Mouse (Mus musculus) embryonic facial prominence, embryonic 13.5 days (tissue): Measurements from ENCODE around the gene Nr2f2. TPM values are rescaled to one million over a fixed set of nuclear protein-coding genes. Genes with fewer than 3 reads are reported as not detected.

Source experiments
- ATAC-seq: fragments of 200-750 bp; cut with Nextera tagmentation; 2 replicates; pipeline ENCODE4 v1.8.0; 2017; ENCODE audit warnings: low read depth; ENCODE audit not compliant: insufficient number of reproducible peaks, insufficient read depth, low FRiP score, low TSS enrichment
- H3K27ac ChIP-seq: fragments of 300-500 bp; sonication (generic); 2 replicates; pipeline ENCODE4 v1.5.1; 2015; ENCODE audit warnings: moderate library complexity, mild to moderate bottlenecking, inconsistent platforms
- H3K27me3 ChIP-seq: fragments of 300-500 bp; sonication (generic); 2 replicates; pipeline ENCODE4 v1.6.1; 2015; ENCODE audit warnings: mild to moderate bottlenecking, inconsistent platforms
- H3K36me3 ChIP-seq: fragments of 300-500 bp; sonication (generic); 2 replicates; pipeline ENCODE4 v1.6.1; 2015; ENCODE audit warnings: mild to moderate bottlenecking, inconsistent platforms
- H3K4me1 ChIP-seq: fragments of 300-500 bp; sonication (generic); 2 replicates; pipeline ENCODE4 v1.6.1; 2015; ENCODE audit warnings: inconsistent platforms
- H3K4me2 ChIP-seq: fragments of 300-500 bp; sonication (generic); 2 replicates; pipeline ENCODE4 v1.6.1; 2015; ENCODE audit warnings: moderate library complexity, mild to moderate bottlenecking, inconsistent platforms
- H3K4me3 ChIP-seq: fragments of 300-500 bp; sonication (generic); 2 replicates; pipeline ENCODE4 v1.5.1; 2015; ENCODE audit warnings: mild to moderate bottlenecking, inconsistent platforms
- H3K9ac ChIP-seq: fragments of 300-500 bp; sonication (generic); 2 replicates; pipeline ENCODE4 v1.6.1; 2015; ENCODE audit warnings: mild to moderate bottlenecking, inconsistent platforms
- H3K9me3 ChIP-seq: fragments of 300-500 bp; sonication (generic); 2 replicates; pipeline ENCODE4 v1.6.1; 2016; ENCODE audit warnings: inconsistent platforms
- WGBS: fragments of 180-500 bp; shearing (Covaris S2); methylation state at CpG from one replicate; pipeline ENCODE4 v1.1.7; 2015; ENCODE audit warnings: mixed read lengths; 5-methylcytosine and 5-hydroxymethylcytosine counted together
- polyA plus RNA-seq: library from polyadenylated mRNA; unstranded; fragments of >200 nt; fragmentation: Nextera tagmentation; extraction: Ambion mirVana; gene quantifications from 2 replicates; pipeline ENCODE4 v1.2.1, GENCODE M21; 2015

Gene Nr2f2
- polyA plus RNA-seq, 1 experiment from 2014 or later, result 42.9 TPM

GRCm38 (mm10) chr7:70356691-70357515 is 9.6 kb downstream of the Nr2f2 start:
- Histone ChIP-seq H3K4me1 (peaks cover 25% of the 10 kb centered on the region), H3K27me3 (peaks cover 61% of the 10 kb centered on the region), H3K9ac (peak overlapping the region; percentile 91), H3K36me3 (no peaks in the 10 kb centered on the region), H3K4me2 (peak overlapping the region; percentile 82), H3K27ac (peak overlapping the region; percentile 97), H3K4me3 (peak overlapping the region; percentile 71), H3K9me3 (no peaks in the 10 kb centered on the region)
- WGBS, result 32% methylated on average over 3 of the region's 3 CpGs
- ATAC-seq, result no peak

- H3K27me3 ChIP-seq, result peaks cover 61% of the 10 kb centered on the region
- H3K36me3 ChIP-seq, result no peaks in the 10 kb centered on the region
- H3K9ac ChIP-seq, result peak overlapping the region; percentile 91; the same call in 1 of the 2 replicates
- peak overlapping the region; percentile 71 for H3K4me3 ChIP-seq
- H3K4me1 ChIP-seq, result peaks cover 25% of the 10 kb centered on the region; the same call in 1 of the 2 replicates
- peak overlapping the region; percentile 44; the same call in 1 of the 2 replicates for H3K27ac ChIP-seq
- WGBS, result 29% methylated on average over 5 of the region's 5 CpGs
- H3K4me2 ChIP-seq, result peak overlapping the region; percentile 82
- no peak for ATAC-seq
- no peaks in the 10 kb centered on the region for H3K9me3 ChIP-seq
Observed at GRCm38 (mm10) chr7:70355691-70356568, 10.6 kb downstream of the Nr2f2 start.

GRCm38 (mm10) chr7:70355357-70355620 is 11.2 kb downstream of the Nr2f2 start:
- H3K27me3 ChIP-seq, result peaks cover 64% of the 10 kb centered on the region
- peak overlapping the region; percentile 82 for H3K4me2 ChIP-seq
- no peak for ATAC-seq
- WGBS, result 34% methylated on average over 2 of the region's 2 CpGs
- H3K9me3 ChIP-seq, result no peaks in the 10 kb centered on the region
- H3K4me1 ChIP-seq, result peaks cover 28% of the 10 kb centered on the region
- no peaks in the 10 kb centered on the region for H3K36me3 ChIP-seq
- peak overlapping the region; percentile 31 for H3K4me3 ChIP-seq
- no peak overlapping the region for H3K27ac ChIP-seq
- H3K9ac ChIP-seq, result peak overlapping the region; percentile 57; the same call in 1 of the 2 replicates

DNA sequence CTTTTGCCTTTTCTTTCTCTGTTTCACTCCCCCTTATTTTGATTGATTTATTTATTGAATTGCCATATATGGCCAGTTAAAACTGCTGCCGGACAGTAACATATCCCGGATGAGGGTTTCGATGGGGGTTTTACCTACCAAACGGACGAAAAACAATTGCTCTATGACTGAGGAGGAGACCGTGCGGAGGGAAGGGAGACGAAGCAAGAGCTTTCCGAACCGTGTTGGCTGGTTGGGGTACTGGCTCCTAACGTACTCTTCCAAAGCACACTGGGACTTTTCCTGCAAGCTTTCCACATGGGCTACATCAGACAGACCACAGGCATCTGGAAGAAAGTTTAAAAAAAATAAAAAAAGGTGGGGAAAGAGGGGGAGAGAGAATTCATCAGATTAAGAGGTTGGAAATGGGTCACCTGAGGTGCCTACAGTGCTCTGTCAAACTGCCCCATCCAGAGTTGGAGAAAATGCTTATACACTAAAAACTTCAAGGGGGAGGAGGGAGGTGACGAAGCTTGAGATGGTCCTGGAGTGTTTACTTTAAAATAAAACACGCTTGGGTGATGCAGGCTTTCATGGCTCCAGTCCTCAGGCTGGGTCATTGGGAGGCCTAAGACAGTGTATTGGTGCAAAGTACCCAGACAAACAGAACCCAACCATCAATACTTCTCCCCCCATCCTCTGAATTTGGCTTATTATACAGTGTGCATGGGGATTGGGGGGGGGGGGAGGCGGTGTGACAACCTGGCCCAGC is 11.8 kb downstream of the Nr2f2 start:
- ATAC-seq, result no peak
- Histone ChIP-seq H3K36me3 (no peaks in the 10 kb centered on the region), H3K4me3 (peak overlapping the region; percentile 31), H3K4me1 (peaks cover 33% of the 10 kb centered on the region), H3K27ac (no peak overlapping the region), H3K4me2 (peak overlapping the region; percentile 82), H3K27me3 (peaks cover 65% of the 10 kb centered on the region), H3K9me3 (no peaks in the 10 kb centered on the region), H3K9ac (peak overlapping the region; percentile 57; the same call in 1 of the 2 replicates)
- 19% methylated on average over 14 of the region's 14 CpGs for WGBS

- Histone ChIP-seq H3K27me3 (peaks cover 65% of the 10 kb centered on the region), H3K27ac (0 out of 2 replicates have a peak overlapping the region, but pooled peaks have one; percentile 34), H3K4me2 (peak overlapping the region; percentile 73), H3K36me3 (no peaks in the 10 kb centered on the region), H3K9me3 (no peaks in the 10 kb centered on the region), H3K4me1 (peaks cover 40% of the 10 kb centered on the region), H3K4me3 (0 out of 2 replicates have a peak overlapping the region, but pooled peaks have one; percentile 5), H3K9ac (no peak overlapping the region)
- no peak for ATAC-seq
- WGBS, result 21% methylated on average over 4 of the region's 4 CpGs
Observed at GRCm38 (mm10) chr7:70353151-70353550, 13.4 kb downstream of the Nr2f2 start.

DNA sequence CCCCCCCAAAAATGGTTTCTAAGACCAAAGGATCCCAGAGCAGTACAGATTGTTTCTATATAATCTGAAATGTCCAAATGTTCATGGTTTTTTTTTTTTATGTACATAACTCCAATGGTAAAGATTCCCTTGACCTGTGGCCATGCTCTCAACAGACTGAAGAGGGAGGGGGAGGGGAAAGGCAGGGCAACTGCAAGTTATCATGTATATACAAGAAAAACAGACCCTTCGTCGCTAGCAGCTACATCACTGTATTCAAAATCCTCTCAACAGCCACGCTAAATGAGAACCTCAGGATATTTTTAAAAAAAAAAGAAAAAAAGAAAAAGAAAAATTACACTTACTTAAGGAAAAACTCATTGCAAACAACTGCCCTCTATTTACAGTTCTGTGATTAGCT is 13.9 kb downstream of the Nr2f2 start:
- peak overlapping the region; percentile 59 for H3K4me3 ChIP-seq
- ATAC-seq, result no peak
- H3K4me1 ChIP-seq, result peaks cover 42% of the 10 kb centered on the region

GRCm38 (mm10) chr7:70351981-70352560 is 14.5 kb downstream of the Nr2f2 start:
- 8% methylated on average over 1 of the region's 1 CpGs for WGBS
- peak overlapping the region; percentile 61 for H3K9ac ChIP-seq

More for the DNA sequence above, 13.9 kb downstream of the Nr2f2 start:
- WGBS, result 18% methylated on average over 3 of the region's 3 CpGs
- Histone ChIP-seq H3K4me2 (peak overlapping the region; percentile 73), H3K9ac (peak overlapping the region; percentile 61), H3K9me3 (no peaks in the 10 kb centered on the region), H3K27ac (peak overlapping the region; percentile 34; the same call in 1 of the 2 replicates), H3K27me3 (peaks cover 65% of the 10 kb centered on the region), H3K36me3 (no peaks in the 10 kb centered on the region)

GRCm38 (mm10) chr7:70350781-70351551 is 15.6 kb downstream of the Nr2f2 start:
- peaks cover 36% of the 10 kb centered on the region for H3K4me1 ChIP-seq
- peak overlapping the region; percentile 59 for H3K4me3 ChIP-seq
- WGBS, result 0% methylated on average over 41 of the region's 55 CpGs
- peak overlapping the region; percentile 90 for H3K27ac ChIP-seq
- no peaks in the 10 kb centered on the region for H3K9me3 ChIP-seq
- peaks cover 65% of the 10 kb centered on the region for H3K27me3 ChIP-seq
- peak overlapping the region; percentile 73 for H3K4me2 ChIP-seq
- no peaks in the 10 kb centered on the region for H3K36me3 ChIP-seq
- ATAC-seq, result peak; percentile 73
- peak overlapping the region; percentile 82 for H3K9ac ChIP-seq

More at GRCm38 (mm10) chr7:70351981-70352560, 14.5 kb downstream of the Nr2f2 start:
- H3K4me3 ChIP-seq, result peak overlapping the region; percentile 59
- H3K4me1 ChIP-seq, result peaks cover 40% of the 10 kb centered on the region
- no peaks in the 10 kb centered on the region for H3K9me3 ChIP-seq
- H3K27me3 ChIP-seq, result peaks cover 65% of the 10 kb centered on the region
- no peaks in the 10 kb centered on the region for H3K36me3 ChIP-seq
- peak overlapping the region; percentile 73 for H3K4me2 ChIP-seq
- H3K27ac ChIP-seq, result peak overlapping the region; percentile 90
- no peak for ATAC-seq

- Histone ChIP-seq H3K9ac (peak overlapping the region; percentile 37; the same call in 1 of the 2 replicates), H3K4me3 (peak overlapping the region; percentile 59), H3K27me3 (peaks cover 66% of the 10 kb centered on the region), H3K4me2 (peak overlapping the region; percentile 73), H3K27ac (peak overlapping the region; percentile 90), H3K36me3 (no peaks in the 10 kb centered on the region), H3K9me3 (no peaks in the 10 kb centered on the region), H3K4me1 (peaks cover 44% of the 10 kb centered on the region)
- WGBS, result 11% methylated on average over 20 of the region's 20 CpGs
- no peak for ATAC-seq
Observed at GRCm38 (mm10) chr7:70349981-70350670, 16.4 kb downstream of the Nr2f2 start.
